Mouse (Mus musculus): Measurements from ENCODE around the gene Cnpy2.

DNA sequence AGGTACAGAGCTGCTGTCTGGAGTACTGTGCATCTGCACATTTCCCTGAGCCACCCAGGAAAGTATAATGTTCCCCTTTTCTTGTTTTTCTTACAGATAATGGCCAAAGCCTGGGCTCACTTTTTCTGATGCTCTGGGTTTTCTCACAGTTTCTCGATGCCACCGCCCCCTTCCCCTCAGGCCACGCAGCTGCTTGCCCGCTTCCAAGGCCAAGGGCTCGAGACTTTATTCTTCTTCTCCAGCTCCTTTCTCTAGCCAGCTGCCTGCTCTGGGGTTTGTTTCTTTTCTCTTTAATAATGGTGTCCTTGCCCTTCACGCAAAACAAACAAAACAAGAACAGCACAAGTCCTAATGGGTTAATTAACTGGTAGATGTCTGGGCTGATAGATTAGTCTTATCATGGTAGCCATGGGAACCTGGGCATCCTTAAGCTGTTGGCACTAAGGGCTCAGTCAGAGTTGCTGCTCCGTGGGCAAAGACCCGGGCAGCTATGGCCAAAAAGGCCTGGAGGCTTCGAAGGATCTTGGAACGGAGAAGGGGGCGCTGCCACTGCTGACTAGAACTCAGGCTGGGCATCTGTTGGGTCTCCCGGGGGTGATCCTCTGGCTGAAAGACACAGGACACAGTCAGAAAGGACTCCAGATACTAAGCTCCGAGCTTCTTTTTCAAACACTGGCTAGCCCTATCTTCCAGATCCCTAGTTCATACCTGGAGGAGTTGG lies 25.7 kb upstream of the Cnpy2 start:
- TF ChIP-seq CTCF (IDR thresholded peaks at IDR 0.05; ENCODE audit: extremely low read depth, insufficient read length, insufficient replicate concordance, low read depth, low read length) (no peak), POLR2A (IDR thresholded peaks at IDR 0.05; ENCODE audit: low read depth, low read length) (no peak)

Data from small intestine, adult 2 months (tissue).